Mouse (Mus musculus) liver, embryonic 13.5 days (tissue): ENCODE results near the gene Polg. TPM values are rescaled to one million over a fixed set of nuclear protein-coding genes. Genes with fewer than 3 reads are reported as not detected.

ENCODE experiments used
- ATAC-seq: fragments of 200-750 bp; cut with Nextera tagmentation; 2 replicates; pipeline ENCODE4 v1.8.0; 2017; ENCODE audit warnings: low read depth, mild to moderate bottlenecking, moderate number of reproducible peaks, moderate library complexity
- DNase-seq: peaks from one replicate; pipeline ENCODE4 v3.0.0; 2022
- H3K27ac ChIP-seq: fragments of 300-500 bp; sonication (generic); 2 replicates; pipeline ENCODE4 v1.5.1; 2015; ENCODE audit warnings: moderate library complexity, mild to moderate bottlenecking, inconsistent platforms
- H3K27me3 ChIP-seq: fragments of 300-500 bp; sonication (generic); 2 replicates; pipeline ENCODE4 v1.6.1; 2015; ENCODE audit warnings: mild to moderate bottlenecking, inconsistent platforms
- H3K36me3 ChIP-seq: fragments of 300-500 bp; sonication (generic); 2 replicates; pipeline ENCODE4 v1.6.1; 2015; ENCODE audit warnings: mild to moderate bottlenecking, inconsistent platforms
- H3K4me1 ChIP-seq: fragments of 300-500 bp; sonication (generic); replicated peaks from 2 replicates; pipeline ENCODE4 v1.6.1; 2015; ENCODE audit warnings: inconsistent platforms
- H3K4me2 ChIP-seq: fragments of 300-500 bp; sonication (generic); 2 replicates; pipeline ENCODE4 v1.6.1; 2015; ENCODE audit warnings: inconsistent platforms, mild to moderate bottlenecking, moderate library complexity
- H3K4me3 ChIP-seq: fragments of 300-500 bp; sonication (generic); replicated peaks from 2 replicates; pipeline ENCODE4 v1.5.1; 2015; ENCODE audit warnings: mild to moderate bottlenecking, inconsistent platforms
- H3K9ac ChIP-seq: fragments of 300-500 bp; sonication (generic); 2 replicates; pipeline ENCODE4 v1.6.1; 2015; ENCODE audit warnings: mild to moderate bottlenecking, inconsistent platforms
- H3K9me3 ChIP-seq: fragments of 300-500 bp; sonication (generic); replicated peaks from 2 replicates; pipeline ENCODE4 v1.6.1; 2016; ENCODE audit warnings: inconsistent platforms
- WGBS: fragments of 180-500 bp; shearing (Covaris S2); methylation state at CpG from one replicate; pipeline ENCODE4 v1.1.7; 2015; ENCODE audit not compliant: insufficient replicate concordance; 5-methylcytosine and 5-hydroxymethylcytosine counted together
- polyA plus RNA-seq: library from polyadenylated mRNA; unstranded; fragments of >200 nt; fragmentation: Nextera tagmentation; extraction: Ambion mirVana; gene quantifications from 2 replicates; pipeline ENCODE4 v1.2.1, GENCODE M21; 2015

Polg gene
- polyA plus RNA-seq, result 15.4 and 18.5 TPM in 2 replicates

GRCm38 (mm10) chr7:79466053-79466901 is at the start of gene Polg:
Gene Polg, minus strand, starts transcription at chr7:79466362.
- Histone ChIP-seq H3K27ac (peak within 1 kb of the TSS; percentile 85), H3K9ac (peak within 1 kb of the TSS; percentile 94), H3K4me2 (peak within 1 kb of the TSS; percentile 99), H3K9me3 (no peaks in the 10 kb centered on the region), H3K4me3 (peak within 1 kb of the TSS; percentile 93), H3K27me3 (peaks cover 8% of the 10 kb centered on the region), H3K36me3 (peaks cover 29% of the 10 kb centered on the region), H3K4me1 (peaks cover 64% of the 10 kb centered on the region)
- peak; percentile 97 for DNase-seq
- ATAC-seq, result peak; percentile 93
- under 1% methylated on average over 76 of the region's 76 CpGs for WGBS

- Histone ChIP-seq H3K4me1 (no peaks in the 10 kb centered on the region), H3K27me3 (peaks cover 100% of the 10 kb centered on the region), H3K36me3 (no peaks in the 10 kb centered on the region), H3K9ac (no peak overlapping the region), H3K9me3 (no peaks in the 10 kb centered on the region), H3K4me2 (peak overlapping the region; percentile 43), H3K4me3 (peak overlapping the region; percentile 21), H3K27ac (no peak overlapping the region)
- ATAC-seq (no peak), DNase-seq (no peak)
- WGBS, result 33% methylated on average over 9 of the region's 9 CpGs
Observed at GRCm38 (mm10) chr7:79515861-79516260, 49.7 kb upstream of the Polg start.

GRCm38 (mm10) chr7:79515221-79515743 is 49.1 kb upstream of the Polg start:
- 5% methylated on average over 57 of the region's 57 CpGs for WGBS
- Histone ChIP-seq H3K27me3 (peaks cover 100% of the 10 kb centered on the region), H3K9me3 (no peaks in the 10 kb centered on the region), H3K4me1 (no peaks in the 10 kb centered on the region), H3K4me2 (peak overlapping the region; percentile 43), H3K27ac (no peak overlapping the region), H3K4me3 (peak overlapping the region; percentile 21), H3K9ac (no peak overlapping the region), H3K36me3 (no peaks in the 10 kb centered on the region)
- no peak for DNase-seq
- ATAC-seq, result no peak

- Histone ChIP-seq H3K4me1 (no peaks in the 10 kb centered on the region), H3K27ac (no peak overlapping the region), H3K9me3 (no peaks in the 10 kb centered on the region), H3K4me2 (no peak overlapping the region), H3K4me3 (no peak overlapping the region), H3K27me3 (peaks cover 100% of the 10 kb centered on the region), H3K9ac (no peak overlapping the region), H3K36me3 (no peaks in the 10 kb centered on the region)
- WGBS, result 6% methylated on average over 20 of the region's 20 CpGs
- ATAC-seq, result no peak
- DNase-seq, result no peak
Observed at GRCm38 (mm10) chr7:79514361-79514881, 48.3 kb upstream of the Polg start.

GRCm38 (mm10) chr7:79513466-79513865 is 47.3 kb upstream of the Polg start:
- DNase-seq, result no peak
- Histone ChIP-seq H3K27ac (no peak overlapping the region), H3K9ac (no peak overlapping the region), H3K36me3 (no peaks in the 10 kb centered on the region), H3K27me3 (peaks cover 100% of the 10 kb centered on the region), H3K4me2 (no peak overlapping the region), H3K4me3 (no peak overlapping the region), H3K9me3 (no peaks in the 10 kb centered on the region), H3K4me1 (no peaks in the 10 kb centered on the region)
- ATAC-seq, result no peak
- WGBS, result 5% methylated on average over 2 of the region's 2 CpGs

- H3K27me3 ChIP-seq, result peaks cover 100% of the 10 kb centered on the region
- ATAC-seq (no peak), DNase-seq (no peak)
- no peaks in the 10 kb centered on the region for H3K4me1 ChIP-seq
- H3K4me3 ChIP-seq, result no peak overlapping the region
- H3K27ac ChIP-seq, result no peak overlapping the region
- 11% methylated on average over 4 of the region's 4 CpGs for WGBS
- H3K4me2 ChIP-seq, result no peak overlapping the region
- H3K36me3 ChIP-seq, result no peaks in the 10 kb centered on the region
- H3K9ac ChIP-seq, result no peak overlapping the region
- H3K9me3 ChIP-seq, result no peaks in the 10 kb centered on the region
Observed at GRCm38 (mm10) chr7:79512496-79512895, 46.3 kb upstream of the Polg start.

GRCm38 (mm10) chr7:79511656-79512055 is 45.5 kb upstream of the Polg start:
- Histone ChIP-seq H3K4me2 (no peak overlapping the region), H3K36me3 (no peaks in the 10 kb centered on the region), H3K4me3 (no peak overlapping the region), H3K27me3 (peaks cover 100% of the 10 kb centered on the region), H3K4me1 (no peaks in the 10 kb centered on the region), H3K27ac (no peak overlapping the region), H3K9me3 (no peaks in the 10 kb centered on the region), H3K9ac (no peak overlapping the region)
- DNase-seq (no peak), ATAC-seq (no peak)
- WGBS, result 14% methylated on average over 5 of the region's 5 CpGs

- Histone ChIP-seq H3K9me3 (no peaks in the 10 kb centered on the region), H3K36me3 (no peaks in the 10 kb centered on the region), H3K27me3 (peaks cover 100% of the 10 kb centered on the region), H3K4me3 (no peak overlapping the region), H3K4me1 (no peaks in the 10 kb centered on the region), H3K4me2 (no peak overlapping the region), H3K9ac (no peak overlapping the region), H3K27ac (no peak overlapping the region)
- WGBS, result 22% methylated on average over 7 of the region's 7 CpGs
- DNase-seq, result no peak
- no peak for ATAC-seq
Observed at GRCm38 (mm10) chr7:79511181-79511580, 45.0 kb upstream of the Polg start.

GRCm38 (mm10) chr7:79510686-79511085 is 44.5 kb upstream of the Polg start:
- WGBS, result 23% methylated on average over 3 of the region's 3 CpGs
- Histone ChIP-seq H3K27me3 (peaks cover 100% of the 10 kb centered on the region), H3K9me3 (no peaks in the 10 kb centered on the region), H3K4me1 (no peaks in the 10 kb centered on the region), H3K4me2 (no peak overlapping the region), H3K9ac (no peak overlapping the region), H3K36me3 (no peaks in the 10 kb centered on the region), H3K27ac (no peak overlapping the region), H3K4me3 (no peak overlapping the region)
- no peak for ATAC-seq
- DNase-seq, result no peak

GRCm38 (mm10) chr7:79509710-79510109 is 43.5 kb upstream of the Polg start:
- no peak overlapping the region for H3K27ac ChIP-seq
- 3% methylated on average over 12 of the region's 12 CpGs for WGBS
- DNase-seq (no peak), ATAC-seq (no peak)
- no peak overlapping the region for H3K4me3 ChIP-seq
- no peak overlapping the region for H3K9ac ChIP-seq
- H3K4me1 ChIP-seq, result peaks cover 4% of the 10 kb centered on the region; the same call in 1 of the 2 replicates
- H3K4me2 ChIP-seq, result no peak overlapping the region
- no peaks in the 10 kb centered on the region for H3K9me3 ChIP-seq
- no peaks in the 10 kb centered on the region for H3K36me3 ChIP-seq
- peaks cover 100% of the 10 kb centered on the region for H3K27me3 ChIP-seq

- no peak overlapping the region for H3K27ac ChIP-seq
- ATAC-seq (no peak), DNase-seq (no peak)
- H3K27me3 ChIP-seq, result peaks cover 100% of the 10 kb centered on the region
- H3K4me2 ChIP-seq, result no peak overlapping the region
- WGBS, result 8% methylated on average over 6 of the region's 6 CpGs
- H3K4me3 ChIP-seq, result no peak overlapping the region
- H3K9me3 ChIP-seq, result no peaks in the 10 kb centered on the region
- H3K36me3 ChIP-seq, result no peaks in the 10 kb centered on the region
- no peak overlapping the region for H3K9ac ChIP-seq
- H3K4me1 ChIP-seq, result peaks cover 5% of the 10 kb centered on the region; the same call in 1 of the 2 replicates
Observed at GRCm38 (mm10) chr7:79509235-79509607, 43.1 kb upstream of the Polg start.
